In genomic region chr14:48652256-48652655, GRCm38 (mm10) we compare ENCODE assay signal across 19 mouse cellular contexts. TPM values are rescaled to one million over a fixed set of nuclear protein-coding genes. Genes with fewer than 3 reads are reported as not detected.
DNase-seq lines count a peak whose midpoint lies in the region; ATAC-seq and TF ChIP-seq lines count a peak whose summit lies in the region.
"Had no signal": no experiment of that assay in that cellular context is flagged by ENCODE, and none has a peak within 500 bp of the region (broad histone marks: within the 10 kb centered on the region; RNA-seq: fewer than 3 reads in every experiment).

No protein-coding gene starts in this region.

- H3K27me3 ChIP-seq in forebrain, embryonic 10.5 days (ENCODE audit: poor library complexity, severe bottlenecking) = peaks cover 76% of the 10 kb centered on the region
- peaks cover 47% of the 10 kb centered on the region for H3K27me3 ChIP-seq in forebrain, embryonic 11.5 days (ENCODE audit: control insufficient read depth, insufficient read depth, low read length)
- no peaks in the 10 kb centered on the region for H3K27me3 ChIP-seq in ES-Bruce4 (ENCODE audit: control insufficient read depth, insufficient read depth, low read length, poor library complexity, severe bottlenecking)
- peaks cover 82% of the 10 kb centered on the region for H3K27me3 ChIP-seq in hindbrain, embryonic 12.5 days
- peaks cover 19% of the 10 kb centered on the region for H3K27me3 ChIP-seq in midbrain, embryonic 12.5 days

- peaks cover 49% of the 10 kb centered on the region for H3K4me1 ChIP-seq in forebrain, embryonic 10.5 days
- H3K4me1 ChIP-seq in forebrain, embryonic 11.5 days (replicated peaks; ENCODE audit: control insufficient read depth, insufficient read depth, low read length) = peaks cover 16% of the 10 kb centered on the region; the same call in 1 of the 2 replicates
- peaks cover 2% of the 10 kb centered on the region for H3K4me1 ChIP-seq in ES-Bruce4 (ENCODE audit: control insufficient read depth, insufficient read depth, low read length)
- H3K4me1 ChIP-seq in hindbrain, embryonic 12.5 days = peaks cover 13% of the 10 kb centered on the region
- H3K4me1 ChIP-seq in midbrain, embryonic 12.5 days = peaks cover 44% of the 10 kb centered on the region

- no peak for DNase-seq in forebrain, embryonic 10.5 days (ENCODE audit: extremely low spot score, low spot score)
- no peak for DNase-seq in forebrain, embryonic 11.5 days (ENCODE audit: low spot score)
- no peak for DNase-seq in layer of hippocampus, adult 9-10 months (ENCODE audit: low spot score)
- DNase-seq in kidney, adult 18-20 months = no peak
- DNase-seq: adrenal gland, postnatal 14 days; cerebellum, adult 9-10 months; kidney, postnatal 10 days; layer of hippocampus, adult 9-11 months; lung, embryonic 14.5 days; thymus, postnatal 4 days had no signal

- peaks cover 1% of the 10 kb centered on the region; the same call in 1 of the 2 replicates for H3K36me3 ChIP-seq in forebrain, embryonic 10.5 days (replicated peaks)
- H3K36me3 ChIP-seq in forebrain, embryonic 11.5 days (ENCODE audit: control insufficient read depth, insufficient read depth, low read length) = no peaks in the 10 kb centered on the region
- H3K36me3 ChIP-seq in ES-Bruce4 (ENCODE audit: control insufficient read depth, insufficient read depth, low read length, poor library complexity, severe bottlenecking) = no peaks in the 10 kb centered on the region
- H3K36me3 ChIP-seq in hindbrain, embryonic 12.5 days = no peaks in the 10 kb centered on the region
- H3K36me3 ChIP-seq in midbrain, embryonic 12.5 days = no peaks in the 10 kb centered on the region

- peak overlapping the region; percentile 36 for H3K4me3 ChIP-seq in forebrain, embryonic 10.5 days
- no peak overlapping the region for H3K4me3 ChIP-seq in forebrain, embryonic 11.5 days (ENCODE audit: low read depth, low read length)
- 0 out of 2 replicates have a peak overlapping the region, but pooled peaks have one; percentile 3 for H3K4me3 ChIP-seq in ES-Bruce4 (ENCODE audit: low read depth, low read length)
- H3K4me3 ChIP-seq in hindbrain, embryonic 12.5 days = no peak overlapping the region
- no peak overlapping the region for H3K4me3 ChIP-seq in midbrain, embryonic 12.5 days

- no peaks in the 10 kb centered on the region for H3K9me3 ChIP-seq in forebrain, embryonic 10.5 days
- H3K9me3 ChIP-seq in forebrain, embryonic 11.5 days (ENCODE audit: control insufficient read depth, low read length) = no peaks in the 10 kb centered on the region
- H3K9me3 ChIP-seq in ES-Bruce4 (replicated peaks; ENCODE audit: control insufficient read depth, insufficient read depth, low read length, poor library complexity, severe bottlenecking) = no peaks in the 10 kb centered on the region
- H3K9me3 ChIP-seq in hindbrain, embryonic 12.5 days (replicated peaks) = no peaks in the 10 kb centered on the region
- H3K9me3 ChIP-seq in midbrain, embryonic 12.5 days = no peaks in the 10 kb centered on the region

- H3K4me2 ChIP-seq in forebrain, embryonic 11.5 days (ENCODE audit: low read depth, low read length, severe bottlenecking) = no peak overlapping the region
- H3K4me2 ChIP-seq in hindbrain, embryonic 12.5 days (replicated peaks) = no peak overlapping the region
- peak overlapping the region; percentile 43 for H3K4me2 ChIP-seq in midbrain, embryonic 12.5 days (replicated peaks)
- H3K4me2 ChIP-seq: lung, embryonic 14.5 days had no signal

- no peak for TF ChIP-seq CTCF in ES-Bruce4 (IDR thresholded peaks at IDR 0.05; ENCODE audit: low read depth, low read length)

- ATAC-seq in forebrain, embryonic 11.5 days (replicated peaks; ENCODE audit: low FRiP score) = no peak
- 0 out of 2 replicates have a peak, but pooled peaks have one; percentile 38 for ATAC-seq in hindbrain, embryonic 12.5 days (ENCODE audit: low FRiP score)
- ATAC-seq in midbrain, embryonic 12.5 days (ENCODE audit: low FRiP score, low read depth) = no peak
- ATAC-seq in frontal cortex, adult (ENCODE audit: low TSS enrichment) = no peak
- ATAC-seq: intestine, embryonic 16.5 days had no signal

- 21% methylated on average over 12 of the region's 12 CpGs for WGBS in forebrain, embryonic 10.5 days
- WGBS in forebrain, embryonic 11.5 days = 20% methylated on average over 12 of the region's 12 CpGs
- 14% methylated on average over 12 of the region's 12 CpGs for WGBS in hindbrain, embryonic 12.5 days
- WGBS in midbrain, embryonic 12.5 days = 18% methylated on average over 12 of the region's 12 CpGs

- no peak overlapping the region for H3K9ac ChIP-seq in forebrain, embryonic 11.5 days (ENCODE audit: low read length)
- H3K9ac ChIP-seq in ES-Bruce4 (ENCODE audit: low read depth, poor library complexity, severe bottlenecking) = no peak overlapping the region
- no peak overlapping the region for H3K9ac ChIP-seq in hindbrain, embryonic 12.5 days
- H3K9ac ChIP-seq in midbrain, embryonic 12.5 days (replicated peaks) = no peak overlapping the region
- H3K9ac ChIP-seq: lung, embryonic 14.5 days had no signal

- peak overlapping the region; percentile 66 for H3K27ac ChIP-seq in forebrain, embryonic 10.5 days
- H3K27ac ChIP-seq in forebrain, embryonic 11.5 days (ENCODE audit: low read depth, low read length) = no peak overlapping the region
- no peak overlapping the region for H3K27ac ChIP-seq in ES-Bruce4 (ENCODE audit: insufficient read depth, low read length)
- H3K27ac ChIP-seq in hindbrain, embryonic 12.5 days = no peak overlapping the region
- peak overlapping the region; percentile 46; the same call in 1 of the 2 replicates for H3K27ac ChIP-seq in midbrain, embryonic 12.5 days (replicated peaks)

- no peak for TF ChIP-seq EP300 in ES-Bruce4 (IDR thresholded peaks at IDR 0.05; ENCODE audit: insufficient read depth, low read depth, low read length)

- no peak for TF ChIP-seq POLR2A in ES-Bruce4 (IDR thresholded peaks at IDR 0.05; ENCODE audit: insufficient read depth, low read length)

RNA-seq across cellular contexts. Expression of gene Otx2, which starts 21.4 kb away (rescaled TPM):
- 59.1 and 68.9 TPM in 2 replicates for polyA plus RNA-seq in forebrain, embryonic 10.5 days (2016; fragmentation: Nextera tagmentation; extraction: Ambion mirVana)
- polyA plus RNA-seq in forebrain, embryonic 11.5 days (2014; fragmentation: Nextera tagmentation; extraction: Ambion mirVana) = 73.3 and 78.7 TPM in 2 replicates
- polyA plus RNA-seq in ES-Bruce4 (2011; ENCODE audit: insufficient read depth, insufficient read length, low read depth, missing spikeins) = 45.0 and 51.6 TPM in 2 replicates
- 15.8 and 20.3 TPM in 2 replicates for polyA plus RNA-seq in hindbrain, embryonic 12.5 days (2016; fragmentation: Nextera tagmentation; extraction: Ambion mirVana)
- polyA plus RNA-seq in midbrain, embryonic 12.5 days (2016; fragmentation: Nextera tagmentation; extraction: Ambion mirVana) = 180 and 189 TPM in 2 replicates
- polyA plus RNA-seq: heart, embryonic 16.5 days; intestine, embryonic 16.5 days; liver, embryonic 11.5 days; lung, embryonic 14.5 days; spleen, adult 2 months; stomach, embryonic 16.5 days had no signal

Comparison
In these comparisons a context has a peak if more than half of its experiments do, and no peak if none do; other contexts are left out.
1. H3K27ac ChIP-seq: peak in forebrain, embryonic 10.5 days (single experiment) and midbrain, embryonic 12.5 days (single experiment); none in forebrain, embryonic 11.5 days (single experiment), ES-Bruce4 (single experiment) and hindbrain, embryonic 12.5 days (single experiment).
2. H3K4me3 ChIP-seq: peak in forebrain, embryonic 10.5 days (single experiment) and ES-Bruce4 (single experiment); none in forebrain, embryonic 11.5 days (single experiment), hindbrain, embryonic 12.5 days (single experiment) and midbrain, embryonic 12.5 days (single experiment).